Mouse (Mus musculus): ENCODE results near the gene Srebf2. TPM values are rescaled to one million over a fixed set of nuclear protein-coding genes. Genes with fewer than 3 reads are reported as not detected.
A peak's percentile ranks its signal among the peaks of the same experiment; 100 is the strongest.

Gene Srebf2
- polyA plus RNA-seq, 1 experiment from 2014 or later: 161 TPM

DNA sequence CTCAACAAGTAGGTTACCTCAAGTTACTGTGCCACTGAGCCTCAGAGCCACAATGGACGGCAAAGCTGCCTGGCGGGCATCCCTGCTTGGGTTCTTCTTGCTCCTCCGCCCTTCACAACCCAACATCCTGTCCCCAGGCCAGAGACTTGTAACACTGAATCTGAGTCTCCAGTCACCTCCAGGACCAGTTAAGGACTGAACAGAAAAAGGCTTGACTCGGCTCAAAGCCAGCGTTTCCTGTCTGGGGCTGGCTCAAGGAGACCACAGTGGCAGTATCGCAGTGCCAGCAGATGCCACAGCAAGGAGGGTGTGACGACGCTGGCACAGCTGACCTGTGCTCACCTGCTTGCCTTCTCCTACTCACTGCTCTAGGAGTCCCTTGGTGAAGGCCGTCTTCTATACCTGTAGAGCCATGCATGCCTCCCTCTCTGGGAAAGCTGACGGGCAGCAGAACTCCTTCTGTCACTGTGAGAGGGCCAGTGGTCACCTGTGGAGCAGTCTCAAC is 50.3 kb downstream of the Srebf2 start:
- WGBS: 85% methylated on average over 10 of the region's 10 CpGs
- H3K9ac ChIP-seq (ENCODE audit: low read length): no peak overlapping the region
- no peak for ATAC-seq (ENCODE audit: insufficient read depth, low FRiP score)

DNA sequence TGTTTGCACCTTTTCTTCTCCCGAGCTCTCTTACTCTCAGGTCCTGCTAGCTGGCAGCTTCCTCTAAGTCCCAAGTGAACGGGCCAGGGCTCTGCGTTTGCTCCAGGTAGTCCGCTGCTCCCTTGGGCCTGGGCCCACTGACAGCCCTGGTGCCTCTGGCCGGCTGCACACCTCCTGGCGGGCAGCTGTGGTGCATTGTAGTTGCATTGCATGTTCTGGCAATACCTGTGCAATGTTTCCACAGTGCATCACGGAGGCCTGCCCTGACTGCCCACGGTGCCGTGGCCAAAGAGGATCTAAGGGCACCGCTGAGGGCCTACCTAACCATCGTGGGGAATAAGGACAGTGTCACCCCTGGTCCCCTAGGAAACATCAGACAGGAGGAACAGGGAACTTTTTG is 51.0 kb downstream of the Srebf2 start:
- H3K4me2 ChIP-seq (ENCODE audit: low read depth, low read length): no peak overlapping the region
- no peaks in the 10 kb centered on the region for H3K4me1 ChIP-seq (ENCODE audit: control insufficient read depth, insufficient read depth, low read length)
- H3K27ac ChIP-seq (ENCODE audit: low read length): no peak overlapping the region
- no peak overlapping the region for H3K4me3 ChIP-seq (replicated peaks; ENCODE audit: low read length)
- H3K9me3 ChIP-seq (replicated peaks; ENCODE audit: control insufficient read depth, low read length): no peaks in the 10 kb centered on the region
- H3K36me3 ChIP-seq (ENCODE audit: control insufficient read depth, insufficient read depth, low read length): peaks cover 48% of the 10 kb centered on the region
- no peak overlapping the region for H3K9ac ChIP-seq (ENCODE audit: low read length)
- no peak for ATAC-seq (ENCODE audit: insufficient read depth, low FRiP score)
- no peaks in the 10 kb centered on the region for H3K27me3 ChIP-seq (ENCODE audit: control insufficient read depth, insufficient read depth, low read length)
- 92% methylated on average over 11 of the region's 11 CpGs for WGBS

More for the DNA sequence above, 50.3 kb downstream of the Srebf2 start:
- Histone ChIP-seq H3K27me3 (ENCODE audit: control insufficient read depth, insufficient read depth, low read length) (no peaks in the 10 kb centered on the region), H3K27ac (ENCODE audit: low read length) (no peak overlapping the region), H3K4me2 (ENCODE audit: low read depth, low read length) (no peak overlapping the region), H3K36me3 (ENCODE audit: control insufficient read depth, insufficient read depth, low read length) (peaks cover 47% of the 10 kb centered on the region), H3K4me1 (ENCODE audit: control insufficient read depth, insufficient read depth, low read length) (no peaks in the 10 kb centered on the region), H3K4me3 (replicated peaks; ENCODE audit: low read length) (no peak overlapping the region), H3K9me3 (replicated peaks; ENCODE audit: control insufficient read depth, low read length) (no peaks in the 10 kb centered on the region)

DNA sequence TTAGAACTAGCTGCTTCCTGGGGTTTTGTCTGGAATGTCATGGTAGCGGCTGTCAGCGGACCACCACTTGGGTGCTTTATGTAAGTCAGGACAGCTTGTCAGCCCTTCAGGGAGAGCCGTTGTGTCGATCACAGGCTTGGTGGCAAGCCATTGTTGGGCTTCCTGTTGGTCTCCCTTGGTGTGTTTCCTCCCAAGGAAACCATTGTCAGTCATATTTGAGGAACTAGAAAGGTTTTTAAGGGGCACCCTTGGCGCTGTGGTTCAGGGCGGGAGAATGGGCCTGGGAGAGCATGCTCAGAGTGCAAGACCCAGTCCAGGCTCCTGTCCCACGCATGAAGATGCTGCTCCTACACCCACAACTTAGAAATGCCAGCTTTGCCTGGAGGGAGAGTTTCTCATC is 51.4 kb downstream of the Srebf2 start:
- no peaks in the 10 kb centered on the region for H3K4me1 ChIP-seq (ENCODE audit: control insufficient read depth, insufficient read depth, low read length)
- no peak overlapping the region for H3K4me3 ChIP-seq (replicated peaks; ENCODE audit: low read length)
- no peak overlapping the region for H3K27ac ChIP-seq (ENCODE audit: low read length)
- no peak overlapping the region for H3K4me2 ChIP-seq (ENCODE audit: low read depth, low read length)
- 80% methylated on average over 7 of the region's 7 CpGs for WGBS
- no peak for ATAC-seq (ENCODE audit: insufficient read depth, low FRiP score)
- no peak overlapping the region for H3K9ac ChIP-seq (ENCODE audit: low read length)
- H3K27me3 ChIP-seq (ENCODE audit: control insufficient read depth, insufficient read depth, low read length): no peaks in the 10 kb centered on the region
- H3K36me3 ChIP-seq (ENCODE audit: control insufficient read depth, insufficient read depth, low read length): peaks cover 52% of the 10 kb centered on the region
- H3K9me3 ChIP-seq (replicated peaks; ENCODE audit: control insufficient read depth, low read length): no peaks in the 10 kb centered on the region

DNA sequence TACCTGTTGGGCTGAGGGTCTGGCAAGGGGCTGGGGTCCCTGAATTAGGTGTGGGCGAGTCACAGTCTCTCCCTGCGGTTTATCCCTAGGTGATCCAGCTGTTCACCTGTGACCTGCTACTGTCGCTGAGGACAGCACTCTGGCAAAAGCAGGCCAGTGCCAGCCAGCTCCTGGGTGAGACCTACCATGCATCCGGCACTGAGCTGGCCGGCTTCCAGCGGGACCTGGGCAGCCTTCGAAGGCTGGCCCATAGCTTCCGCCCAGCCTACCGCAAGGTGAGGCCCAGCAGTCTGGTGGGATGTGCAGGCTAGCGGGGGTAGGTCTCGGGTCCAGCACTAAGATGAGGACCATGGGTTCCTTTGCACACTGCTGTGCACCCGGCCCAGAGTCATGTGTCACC is 52.6 kb downstream of the Srebf2 start:
- no peaks in the 10 kb centered on the region for H3K9me3 ChIP-seq (replicated peaks; ENCODE audit: control insufficient read depth, low read length)
- peaks cover 54% of the 10 kb centered on the region for H3K36me3 ChIP-seq (ENCODE audit: control insufficient read depth, insufficient read depth, low read length)
- no peak overlapping the region for H3K4me2 ChIP-seq (ENCODE audit: low read depth, low read length)
- 88% methylated on average over 12 of the region's 12 CpGs for WGBS
- no peak for ATAC-seq (ENCODE audit: insufficient read depth, low FRiP score)
- H3K27me3 ChIP-seq (ENCODE audit: control insufficient read depth, insufficient read depth, low read length): no peaks in the 10 kb centered on the region
- no peak overlapping the region for H3K9ac ChIP-seq (ENCODE audit: low read length)
- H3K4me3 ChIP-seq (replicated peaks; ENCODE audit: low read length): no peak overlapping the region
- no peak overlapping the region for H3K27ac ChIP-seq (ENCODE audit: low read length)
- H3K4me1 ChIP-seq (ENCODE audit: control insufficient read depth, insufficient read depth, low read length): no peaks in the 10 kb centered on the region

DNA sequence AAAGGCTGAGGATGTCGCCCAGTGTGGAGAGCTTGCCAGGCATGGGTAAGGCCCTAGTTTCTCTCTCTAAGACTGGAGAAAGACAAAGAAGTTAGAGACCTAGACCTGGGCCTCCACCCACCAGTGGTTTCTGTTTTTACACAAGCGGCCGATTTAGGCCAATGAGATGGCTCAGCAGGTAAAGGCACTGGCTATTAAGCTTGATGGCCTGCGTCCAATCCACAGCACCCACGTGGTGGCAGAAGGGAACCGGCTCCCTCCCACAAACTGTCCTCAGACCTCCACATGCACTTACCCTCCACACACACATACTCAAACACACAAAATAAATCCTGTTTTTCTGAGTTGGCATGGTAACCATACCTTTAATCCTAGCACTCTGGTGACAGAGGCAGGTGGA is 55.1 kb downstream of the Srebf2 start:
- Histone ChIP-seq H3K27me3 (ENCODE audit: control insufficient read depth, insufficient read depth, low read length) (peaks cover 21% of the 10 kb centered on the region), H3K4me2 (ENCODE audit: low read depth, low read length) (no peak overlapping the region), H3K9me3 (replicated peaks; ENCODE audit: control insufficient read depth, low read length) (no peaks in the 10 kb centered on the region), H3K27ac (ENCODE audit: low read length) (no peak overlapping the region), H3K4me1 (ENCODE audit: control insufficient read depth, insufficient read depth, low read length) (no peaks in the 10 kb centered on the region), H3K4me3 (replicated peaks; ENCODE audit: low read length) (no peak overlapping the region), H3K36me3 (ENCODE audit: control insufficient read depth, insufficient read depth, low read length) (peaks cover 38% of the 10 kb centered on the region), H3K9ac (ENCODE audit: low read length) (no peak overlapping the region)
- 91% methylated on average over 6 of the region's 6 CpGs for WGBS
- no peak for ATAC-seq (ENCODE audit: insufficient read depth, low FRiP score)

DNA sequence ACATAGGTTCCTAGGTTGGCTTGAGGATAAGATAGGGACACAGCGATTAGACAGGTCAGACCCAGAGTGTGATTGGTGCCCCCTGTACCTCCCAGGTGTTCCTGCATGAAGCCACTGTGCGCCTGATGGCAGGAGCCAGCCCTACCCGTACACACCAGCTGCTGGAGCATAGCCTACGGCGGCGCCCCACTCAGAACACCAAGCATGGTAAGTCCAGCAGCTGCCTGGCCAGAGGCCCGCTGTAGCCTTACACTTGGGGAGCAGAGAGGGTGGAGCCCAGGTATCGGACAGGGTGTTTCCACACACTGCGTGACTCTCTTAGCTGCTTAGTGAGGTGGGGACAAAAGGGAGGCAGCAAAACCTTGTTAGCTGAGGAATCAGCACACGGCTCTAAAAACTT is 56.1 kb downstream of the Srebf2 start:
- Histone ChIP-seq H3K9ac (ENCODE audit: low read length) (no peak overlapping the region), H3K4me1 (ENCODE audit: control insufficient read depth, insufficient read depth, low read length) (peaks cover 5% of the 10 kb centered on the region; the same call in 1 of the 2 replicates), H3K9me3 (replicated peaks; ENCODE audit: control insufficient read depth, low read length) (no peaks in the 10 kb centered on the region), H3K4me3 (replicated peaks; ENCODE audit: low read length) (no peak overlapping the region), H3K36me3 (ENCODE audit: control insufficient read depth, insufficient read depth, low read length) (peaks cover 30% of the 10 kb centered on the region), H3K4me2 (ENCODE audit: low read depth, low read length) (no peak overlapping the region), H3K27ac (ENCODE audit: low read length) (no peak overlapping the region), H3K27me3 (ENCODE audit: control insufficient read depth, insufficient read depth, low read length) (peaks cover 28% of the 10 kb centered on the region)
- 77% methylated on average over 10 of the region's 10 CpGs for WGBS
- no peak for ATAC-seq (ENCODE audit: insufficient read depth, low FRiP score)

DNA sequence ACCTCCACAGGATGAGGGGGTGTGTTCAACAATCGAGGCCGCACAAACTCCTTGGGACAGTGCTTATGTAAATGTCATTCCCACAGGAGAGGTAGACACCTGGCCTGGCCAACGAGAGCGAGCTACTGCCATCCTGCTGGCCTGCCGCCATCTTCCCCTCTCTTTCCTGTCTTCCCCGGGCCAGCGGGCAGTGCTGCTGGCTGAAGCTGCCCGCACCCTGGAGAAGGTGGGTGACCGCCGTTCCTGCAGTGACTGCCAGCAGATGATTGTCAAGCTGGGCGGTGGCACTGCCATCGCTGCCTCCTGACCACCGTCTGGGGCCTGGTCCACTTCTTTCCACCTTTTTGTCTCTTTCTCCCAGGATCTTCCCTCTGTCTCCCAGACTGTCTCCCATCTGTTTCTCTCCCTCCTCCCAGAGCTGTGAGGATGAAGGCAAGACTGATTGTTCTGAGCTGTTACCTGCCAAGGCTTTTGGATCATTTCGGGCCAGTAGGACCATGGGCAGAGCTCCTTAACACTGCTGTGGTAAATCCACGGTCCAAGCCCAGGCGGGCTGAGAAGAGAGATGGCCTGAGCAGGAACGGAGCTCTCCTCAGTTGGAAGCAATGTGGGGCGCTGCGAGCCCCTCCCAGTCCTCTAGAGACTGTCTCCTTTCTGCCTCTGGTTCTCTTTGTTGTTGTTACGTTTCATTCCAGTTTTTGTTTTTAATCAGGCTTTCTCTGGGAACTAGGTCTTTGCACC is 56.8 kb downstream of the Srebf2 start:
- no peak for ATAC-seq (ENCODE audit: insufficient read depth, low FRiP score)
- H3K4me3 ChIP-seq (replicated peaks; ENCODE audit: low read length): no peak overlapping the region
- H3K4me1 ChIP-seq (ENCODE audit: control insufficient read depth, insufficient read depth, low read length): peaks cover 5% of the 10 kb centered on the region; the same call in 1 of the 2 replicates
- no peak overlapping the region for H3K27ac ChIP-seq (ENCODE audit: low read length)
- no peaks in the 10 kb centered on the region for H3K9me3 ChIP-seq (replicated peaks; ENCODE audit: control insufficient read depth, low read length)
- peaks cover 28% of the 10 kb centered on the region for H3K27me3 ChIP-seq (ENCODE audit: control insufficient read depth, insufficient read depth, low read length)
- WGBS: 84% methylated on average over 20 of the region's 20 CpGs
- peaks cover 26% of the 10 kb centered on the region for H3K36me3 ChIP-seq (ENCODE audit: control insufficient read depth, insufficient read depth, low read length)
- no peak overlapping the region for H3K9ac ChIP-seq (ENCODE audit: low read length)
- no peak overlapping the region for H3K4me2 ChIP-seq (ENCODE audit: low read depth, low read length)

DNA sequence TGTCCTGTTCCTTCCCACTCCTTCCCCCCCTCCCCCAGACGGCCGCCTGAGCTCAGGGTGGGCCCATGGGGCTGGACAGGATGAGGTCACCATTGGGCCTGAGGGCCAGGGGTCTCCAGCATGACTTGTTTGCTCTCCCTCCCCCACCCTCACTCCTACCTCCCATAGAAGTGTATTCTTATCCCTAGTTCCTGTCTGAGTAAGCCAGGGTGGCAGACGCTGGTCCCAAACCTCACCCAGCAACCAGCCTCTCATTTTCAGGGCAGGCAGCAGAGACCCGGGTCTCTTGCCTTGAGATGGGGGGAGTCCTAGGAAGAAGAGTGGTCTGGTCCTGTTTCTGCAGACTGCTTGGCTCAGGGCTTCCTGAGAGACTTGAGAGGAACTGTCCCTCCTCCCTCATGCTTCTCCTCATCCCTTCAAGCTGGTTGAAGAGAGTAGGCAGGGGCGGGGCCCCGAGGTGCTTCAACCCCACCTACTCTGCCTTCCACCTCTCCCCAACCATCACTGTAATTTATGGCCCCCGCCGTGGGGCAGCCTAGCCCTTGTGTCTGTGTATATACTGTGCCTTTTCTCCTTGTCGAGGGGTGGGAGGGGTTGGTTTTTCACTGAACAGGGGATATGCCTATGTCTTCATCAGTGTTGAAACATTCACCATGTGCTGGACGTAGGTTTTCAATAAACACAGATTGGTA is 57.8 kb downstream of the Srebf2 start:
- H3K9ac ChIP-seq (ENCODE audit: low read length): no peak overlapping the region
- H3K9me3 ChIP-seq (replicated peaks; ENCODE audit: control insufficient read depth, low read length): no peaks in the 10 kb centered on the region
- no peak for ATAC-seq (ENCODE audit: insufficient read depth, low FRiP score)
- H3K27ac ChIP-seq (ENCODE audit: low read length): no peak overlapping the region
- 60% methylated on average over 10 of the region's 10 CpGs for whole genome bisulfite sequencing
- peaks cover 15% of the 10 kb centered on the region for H3K36me3 ChIP-seq (ENCODE audit: control insufficient read depth, insufficient read depth, low read length)
- H3K4me1 ChIP-seq (ENCODE audit: control insufficient read depth, insufficient read depth, low read length): peaks cover 5% of the 10 kb centered on the region; the same call in 1 of the 2 replicates
- no peak overlapping the region for H3K4me2 ChIP-seq (ENCODE audit: low read depth, low read length)
- peaks cover 32% of the 10 kb centered on the region for H3K27me3 ChIP-seq (ENCODE audit: control insufficient read depth, insufficient read depth, low read length)
- no peak overlapping the region for H3K4me3 ChIP-seq (replicated peaks; ENCODE audit: low read length)

DNA sequence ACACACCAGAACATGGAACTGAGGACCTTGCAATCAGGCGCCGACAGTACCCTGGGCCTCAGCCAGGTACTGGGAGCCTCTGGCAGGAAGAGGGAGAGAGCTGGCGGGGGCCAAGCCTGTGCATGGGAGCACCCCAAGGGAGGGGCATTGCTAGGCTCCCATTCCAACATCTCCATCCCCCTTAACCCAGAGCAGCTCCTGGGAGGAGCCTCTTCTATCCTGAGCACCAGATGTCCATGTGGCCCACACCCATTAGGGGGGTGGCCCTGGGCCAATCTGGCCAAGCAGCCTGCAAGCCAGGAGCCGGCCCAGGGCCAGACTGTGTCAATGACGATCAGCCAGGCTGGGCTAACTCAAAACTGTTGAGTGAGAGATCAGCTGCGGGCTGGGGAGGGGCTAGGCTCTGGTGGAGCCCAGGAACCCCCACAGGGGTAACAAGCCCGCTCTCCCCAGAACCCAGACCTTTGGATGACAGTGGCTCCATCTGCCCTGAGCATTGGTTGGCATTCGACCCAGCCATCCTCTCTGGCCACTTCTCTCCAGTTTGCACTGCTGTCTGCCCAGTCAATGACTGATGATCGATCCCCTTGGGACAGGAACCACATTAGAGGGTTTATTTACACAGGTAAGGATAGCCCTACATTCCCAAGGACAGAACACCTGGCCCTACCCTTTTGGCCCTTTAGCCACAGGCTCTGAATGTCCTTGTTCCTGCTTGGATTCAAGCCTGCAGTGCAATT is 59.6 kb downstream of the Srebf2 start:
- peaks cover 49% of the 10 kb centered on the region for H3K27me3 ChIP-seq (ENCODE audit: control insufficient read depth, insufficient read depth, low read length)
- H3K36me3 ChIP-seq (ENCODE audit: control insufficient read depth, insufficient read depth, low read length): peaks cover 12% of the 10 kb centered on the region
- H3K4me1 ChIP-seq (ENCODE audit: control insufficient read depth, insufficient read depth, low read length): peaks cover 7% of the 10 kb centered on the region
- H3K27ac ChIP-seq (ENCODE audit: low read length): no peak overlapping the region
- no peak overlapping the region for H3K4me3 ChIP-seq (replicated peaks; ENCODE audit: low read length)
- H3K4me2 ChIP-seq (ENCODE audit: low read depth, low read length): no peak overlapping the region
- H3K9me3 ChIP-seq (replicated peaks; ENCODE audit: control insufficient read depth, low read length): no peaks in the 10 kb centered on the region
- H3K9ac ChIP-seq (ENCODE audit: low read length): no peak overlapping the region
- ATAC-seq (ENCODE audit: insufficient read depth, low FRiP score): peak; percentile 76
- WGBS: 51% methylated on average over 9 of the region's 9 CpGs

Measured in stomach, embryonic 16.5 days (tissue).